Mouse (Mus musculus) embryo, embryonic 10 days (tissue): ENCODE data around the gene Riiad1.

ENCODE experiments used
- DNase-seq: peaks from one replicate; pipeline ENCODE4 v3.0.0-alpha.2; 2015; ENCODE audit warnings: low spot score

Riiad1 gene

GRCm38 (mm10) chr3:94480291-94480884, at the start of gene Riiad1:
TSS of gene Riiad1 (minus strand) at chr3:94480341.
- peak; percentile 29 for DNase-seq

- no peak for DNase-seq
Observed at GRCm38 (mm10) chr3:94526731-94527130, 46.6 kb upstream of the Riiad1 start.

DNA sequence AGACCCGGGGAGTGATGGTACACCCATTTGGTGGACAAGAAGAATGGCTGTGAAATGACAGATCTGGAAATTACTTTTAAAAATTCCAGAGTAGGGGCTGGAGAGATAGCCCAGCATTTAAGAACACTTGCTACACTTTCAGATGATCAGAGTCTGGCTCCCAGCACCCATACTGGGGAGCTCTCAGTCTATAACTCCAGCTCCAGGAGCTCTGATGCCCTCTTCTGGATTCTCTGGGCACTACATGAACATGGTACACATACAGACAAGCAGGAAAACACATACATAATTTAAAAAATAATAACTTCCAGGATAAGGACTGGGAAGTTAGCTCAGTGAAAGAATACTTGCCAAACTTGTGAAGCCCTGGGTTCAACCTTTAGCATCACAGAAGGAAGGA, 26.5 kb upstream of the Riiad1 start:
- no peak for DNase-seq

GRCm38 (mm10) chr3:94502243-94502642, 22.1 kb upstream of the Riiad1 start:
- DNase-seq, result peak; percentile 46

DNA sequence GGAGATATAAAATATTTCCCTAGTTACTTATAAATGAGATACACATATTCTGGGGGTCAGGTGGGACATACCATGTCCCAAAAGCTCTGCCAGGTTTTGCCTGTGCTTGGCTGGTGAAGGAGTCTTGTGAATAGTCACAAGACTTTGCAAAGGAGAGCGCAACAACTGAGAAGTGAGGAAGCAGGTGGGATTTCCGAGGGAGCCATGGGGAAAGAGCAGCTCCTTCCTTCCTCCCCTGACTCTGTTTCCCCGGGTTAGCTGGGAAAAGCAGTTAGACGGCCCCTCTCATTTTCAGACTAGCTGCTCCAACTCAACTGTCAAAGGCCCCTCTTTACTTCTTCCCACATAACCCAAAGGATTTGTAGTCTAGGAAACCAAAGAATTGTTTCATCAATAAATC, 17.0 kb upstream of the Riiad1 start:
- no peak for DNase-seq

GRCm38 (mm10) chr3:94487581-94487980, 7.4 kb upstream of the Riiad1 start:
- no peak for DNase-seq

- no peak for DNase-seq
Observed at GRCm38 (mm10) chr3:94485922-94486321, 5.8 kb upstream of the Riiad1 start.

DNA sequence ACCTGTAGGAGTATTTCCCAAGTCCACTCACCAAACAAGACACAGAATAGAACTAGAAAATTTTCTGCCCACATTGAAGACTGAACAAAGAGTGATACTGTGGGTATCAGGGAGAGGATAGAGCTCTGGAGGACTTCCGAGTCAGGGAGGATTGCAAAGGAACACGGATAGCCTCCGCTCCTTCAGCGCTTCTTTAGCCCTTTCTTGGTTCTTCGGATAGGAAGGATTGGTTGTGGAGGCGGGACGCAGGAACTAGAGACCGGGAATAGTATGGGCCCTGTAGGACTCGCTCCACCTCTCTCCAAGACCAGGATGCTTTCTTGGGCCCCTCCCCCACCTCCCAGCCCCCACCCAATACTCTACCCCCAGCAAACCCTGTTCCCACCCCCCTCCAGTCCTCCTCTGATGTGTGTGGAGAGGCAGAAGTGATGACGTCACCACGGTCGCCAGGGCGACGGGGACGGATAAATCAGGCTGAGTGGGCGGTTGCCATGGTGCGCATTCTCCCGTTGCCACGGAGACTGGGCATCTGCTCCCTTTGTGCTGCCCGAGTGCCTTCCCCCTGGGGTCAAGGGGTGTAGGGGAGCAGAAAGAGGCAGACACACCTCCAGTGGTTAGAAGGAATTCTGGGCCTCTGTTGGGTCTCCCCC, 3.8 kb upstream of the Riiad1 start:
- peak; percentile 96 for DNase-seq

- DNase-seq, result no peak
Observed at GRCm38 (mm10) chr3:94482764-94483385, 2.7 kb upstream of the Riiad1 start.

GRCm38 (mm10) chr3:94481429-94481828, 1.3 kb upstream of the Riiad1 start:
- no peak for DNase-seq

GRCm38 (mm10) chr3:94479564-94479963, 577 bp downstream of the Riiad1 start:
- peak; percentile 61 for DNase-seq

GRCm38 (mm10) chr3:94478591-94479169, 1.5 kb downstream of the Riiad1 start:
- no peak for DNase-seq

GRCm38 (mm10) chr3:94477981-94478422, 2.1 kb downstream of the Riiad1 start, which contains the start of gene Celf3:
TSS of gene Celf3 (plus strand) at chr3:94478295.
- peak; percentile 49 for DNase-seq

- DNase-seq, result no peak
Observed at GRCm38 (mm10) chr3:94477444-94477843, 2.7 kb downstream of the Riiad1 start.

GRCm38 (mm10) chr3:94476301-94477035, 3.7 kb downstream of the Riiad1 start:
- peak; percentile 39 for DNase-seq

GRCm38 (mm10) chr3:94473567-94474232, 6.4 kb downstream of the Riiad1 start:
- DNase-seq, result no peak

GRCm38 (mm10) chr3:94473115-94473505, 7.0 kb downstream of the Riiad1 start:
- no peak for DNase-seq

- peak; percentile 81 for DNase-seq
Observed at GRCm38 (mm10) chr3:94472447-94473114, 7.6 kb downstream of the Riiad1 start.

- DNase-seq, result no peak
Observed at GRCm38 (mm10) chr3:94468931-94469330, 11.2 kb downstream of the Riiad1 start.

DNA sequence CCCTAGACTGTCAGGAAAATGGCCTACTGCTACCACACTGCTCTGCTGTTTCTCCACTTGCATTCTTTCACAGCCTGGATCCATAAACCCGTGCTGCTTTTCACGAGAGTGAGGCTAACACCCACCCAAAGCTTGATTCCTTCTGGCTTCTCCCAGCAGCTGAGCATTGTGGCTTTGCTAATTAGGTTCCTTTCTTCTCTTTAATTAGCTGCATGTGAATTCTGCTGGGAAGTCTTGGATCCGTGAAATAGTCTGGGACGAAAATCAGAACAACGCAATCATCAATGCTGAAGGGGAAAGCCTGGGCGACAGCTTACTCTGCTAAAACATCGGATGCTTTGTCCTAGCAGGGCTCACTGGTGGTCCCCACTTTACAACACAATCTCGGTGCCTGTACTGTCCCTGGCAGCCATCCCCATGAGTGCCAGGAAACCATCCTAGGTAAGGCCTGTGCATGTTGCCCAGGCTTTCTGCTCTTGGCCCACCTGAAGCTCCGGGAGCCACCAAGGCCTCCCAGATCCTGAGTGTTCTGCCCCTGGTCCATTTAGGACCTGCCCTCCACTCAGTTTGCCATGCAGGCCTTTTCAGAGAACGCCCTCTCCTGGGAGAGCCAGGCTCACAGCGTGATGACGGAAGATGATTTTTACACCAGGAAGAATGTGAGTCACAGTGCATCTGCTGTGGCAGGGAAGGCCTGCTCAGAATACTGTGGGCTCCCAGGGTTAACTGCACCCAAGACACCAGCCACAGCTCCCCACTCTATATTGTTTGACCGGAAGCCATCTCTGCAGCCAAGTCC, 14.3 kb downstream of the Riiad1 start:
- no peak for DNase-seq
